Mouse (Mus musculus): ENCODE results near the gene Vmn1r123.
"Not testable (repeated sequence)": the region's sequence is repeated elsewhere in the genome, so short reads cannot be mapped to it uniquely, and the experiment has no call there.

Vmn1r123 gene

GRCm38 (mm10) chr7:21161885-21162284 is at the start of gene Vmn1r123:
TSS of gene Vmn1r123 (plus strand) at chr7:21162185.
- in situ Hi-C loops (cut with MboI) = not testable (repeated sequence)

GRCm38 (mm10) chr7:21134028-21134427 is 28.0 kb upstream of the Vmn1r123 start, which contains the start of gene Vmn1r122:
TSS of gene Vmn1r122 (minus strand) at chr7:21134128.
- in situ Hi-C loops (cut with MboI) = not testable (repeated sequence)

- in situ Hi-C loops (cut with MboI) = not testable (repeated sequence)
Observed at GRCm38 (mm10) chr7:21190323-21190722, 28.3 kb downstream of the Vmn1r123 start, which contains the start of gene Gm5157. TSS of gene Gm5157 (minus strand) at chr7:21190423.

Measured in mature B cell (primary cell).